Mouse (Mus musculus): ENCODE results near the gene Rab10. TPM values are rescaled to one million over a fixed set of nuclear protein-coding genes. Genes with fewer than 3 reads are reported as not detected.

The Rab10 gene
- polyA plus RNA-seq, 1 experiment from 2014 or later: 163 TPM

DNA sequence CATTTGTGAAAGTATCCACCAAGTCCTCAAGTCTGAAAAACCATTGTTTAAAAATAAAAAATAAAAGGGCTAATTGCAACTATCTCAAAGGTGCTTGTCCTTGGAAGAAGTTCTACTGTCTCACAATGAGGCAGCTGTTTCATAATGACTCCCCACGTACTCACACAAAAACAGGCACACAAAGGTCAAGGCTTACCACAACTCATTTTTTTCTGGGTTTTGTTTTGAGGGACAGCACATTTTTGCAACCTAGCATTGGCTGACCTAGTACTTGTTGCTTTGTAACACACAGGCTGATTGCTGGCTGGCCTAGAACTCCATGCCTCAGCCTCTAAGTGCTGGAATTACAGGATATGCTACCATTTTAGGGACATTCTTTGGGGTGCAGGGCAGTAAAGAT, 26.8 kb downstream of the Rab10 start:
- peaks cover 100% of the 10 kb centered on the region for H3K79me2 ChIP-seq (ENCODE audit: inconsistent target)
- no peak overlapping the region for H3K4me3 ChIP-seq (ENCODE audit: inconsistent target)
- peak overlapping the region; percentile 27; the same call in 1 of the 2 replicates for H3K27ac ChIP-seq
- 0% methylated on average over 1 of the region's 1 CpGs for WGBS (ENCODE audit: missing documents)
- no peaks in the 10 kb centered on the region for H3K36me3 ChIP-seq (ENCODE audit: inconsistent target)

DNA sequence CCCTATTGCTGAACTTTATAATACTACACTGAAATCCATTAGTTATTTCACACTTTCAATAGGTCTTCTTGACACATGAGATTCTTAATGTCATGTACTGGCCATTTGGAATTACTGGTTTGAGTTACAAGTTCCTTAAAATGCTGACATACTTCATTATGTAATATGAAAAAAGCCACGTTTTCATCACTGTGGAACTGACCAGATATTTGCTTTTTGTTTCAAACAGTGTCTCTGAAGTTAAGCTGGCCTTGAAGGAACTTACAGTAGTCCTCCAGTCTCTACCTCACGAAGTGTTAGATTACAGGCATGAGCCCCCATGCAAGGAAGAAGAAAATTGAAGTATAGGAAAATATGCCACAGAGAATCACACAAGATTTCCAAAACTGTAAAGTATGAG, 27.2 kb downstream of the Rab10 start:
- H3K27ac ChIP-seq: peak overlapping the region; percentile 27; the same call in 1 of the 2 replicates
- H3K4me3 ChIP-seq (ENCODE audit: inconsistent target): no peak overlapping the region
- no peaks in the 10 kb centered on the region for H3K36me3 ChIP-seq (ENCODE audit: inconsistent target)
- H3K79me2 ChIP-seq (ENCODE audit: inconsistent target): peaks cover 100% of the 10 kb centered on the region
- WGBS (ENCODE audit: missing documents): 30% methylated on average over 2 of the region's 2 CpGs

DNA sequence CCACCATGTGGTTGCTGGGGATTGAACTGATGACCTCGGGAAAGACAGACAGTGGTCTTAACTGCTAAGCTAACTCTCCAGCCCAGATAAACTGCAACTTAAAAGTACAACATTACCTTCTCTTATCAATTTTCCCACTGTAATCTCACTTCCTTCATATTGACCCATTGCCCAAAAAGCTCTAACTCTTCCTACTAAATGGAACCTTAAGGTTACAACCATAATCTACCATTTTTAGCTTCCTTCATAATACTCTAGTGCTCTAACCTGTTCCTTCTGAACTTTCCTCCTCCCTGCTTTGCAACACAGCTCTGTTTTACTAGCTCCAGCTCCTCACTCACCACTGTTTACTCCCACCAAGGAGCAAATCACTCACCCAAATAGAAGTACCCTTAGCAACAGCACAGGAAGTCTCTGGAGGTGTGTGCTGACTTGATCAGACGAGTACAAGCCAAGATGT, 30.9 kb downstream of the Rab10 start:
- Histone ChIP-seq H3K27ac (no peak overlapping the region), H3K4me3 (ENCODE audit: inconsistent target) (no peak overlapping the region), H3K79me2 (ENCODE audit: inconsistent target) (peaks cover 100% of the 10 kb centered on the region), H3K36me3 (ENCODE audit: inconsistent target) (no peaks in the 10 kb centered on the region)
- WGBS (ENCODE audit: missing documents): 91% methylated on average over 2 of the region's 2 CpGs

DNA sequence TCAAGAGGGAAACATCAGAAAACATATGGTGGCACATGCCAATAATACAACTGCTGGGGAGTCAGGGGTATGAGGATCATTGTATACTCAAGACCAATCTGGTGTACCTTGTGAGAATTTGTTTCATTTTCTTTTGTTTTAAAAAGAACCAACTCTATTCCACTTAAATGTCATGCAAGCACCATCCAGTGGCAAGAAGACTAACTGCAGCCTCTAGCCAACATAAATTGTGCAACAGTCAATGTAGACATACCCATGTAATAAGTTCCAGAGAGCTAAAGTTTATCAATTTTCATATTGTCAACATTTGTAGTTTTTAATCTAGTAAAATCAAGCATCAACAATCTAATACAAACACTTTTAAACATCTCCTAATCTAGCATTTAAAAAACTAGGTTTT, 39.0 kb downstream of the Rab10 start:
- Histone ChIP-seq H3K79me2 (ENCODE audit: inconsistent target) (peaks cover 100% of the 10 kb centered on the region), H3K4me3 (ENCODE audit: inconsistent target) (no peak overlapping the region), H3K27ac (no peak overlapping the region), H3K36me3 (ENCODE audit: inconsistent target) (no peaks in the 10 kb centered on the region)

DNA sequence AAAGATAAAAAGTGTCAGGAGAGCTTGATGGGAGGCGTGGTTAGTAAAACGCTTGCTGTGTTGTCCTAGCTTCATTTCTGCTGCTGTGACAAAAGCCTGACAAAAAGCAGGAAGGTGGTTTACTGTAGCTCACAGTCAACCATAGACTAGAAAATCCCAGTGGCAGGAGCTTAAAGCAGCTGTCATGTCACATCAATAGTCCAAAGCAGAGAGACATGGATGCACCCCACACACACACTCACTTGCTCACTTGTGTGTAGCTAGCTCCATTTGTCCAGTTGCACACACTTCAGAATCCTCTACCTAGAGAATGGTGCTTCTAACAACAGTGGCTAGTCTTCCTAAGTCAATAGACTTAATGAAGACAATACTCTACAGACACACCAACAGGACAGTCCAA, 42.4 kb downstream of the Rab10 start:
- Histone ChIP-seq H3K36me3 (ENCODE audit: inconsistent target) (0 out of 2 replicates have a peak, but pooled peaks cover 5% of the 10 kb centered on the region), H3K4me3 (ENCODE audit: inconsistent target) (no peak overlapping the region), H3K79me2 (ENCODE audit: inconsistent target) (peaks cover 100% of the 10 kb centered on the region), H3K27ac (no peak overlapping the region)
- 98% methylated on average over 2 of the region's 2 CpGs for WGBS (ENCODE audit: missing documents)

DNA sequence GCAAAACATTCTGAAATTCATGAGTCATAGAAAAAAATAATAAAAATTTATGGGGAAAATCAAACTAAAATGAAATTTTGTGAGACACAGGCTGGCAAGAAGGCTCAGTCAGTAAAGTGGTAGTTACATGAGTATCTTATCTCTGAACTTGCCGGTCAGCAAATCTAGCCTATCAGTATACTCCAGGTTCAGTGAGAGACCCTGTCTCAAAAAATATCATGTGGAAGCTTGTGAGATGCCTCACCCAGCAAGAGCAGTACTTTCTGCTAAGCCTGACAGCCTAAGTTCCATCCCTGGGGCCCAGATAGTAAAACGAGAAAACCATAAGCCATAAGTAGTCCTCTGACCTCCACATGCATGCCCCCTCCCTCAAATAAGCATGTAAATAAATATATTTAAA, 44.6 kb downstream of the Rab10 start:
- WGBS (ENCODE audit: missing documents): 90% methylated on average over 2 of the region's 2 CpGs
- Histone ChIP-seq H3K4me3 (ENCODE audit: inconsistent target) (no peak overlapping the region), H3K79me2 (ENCODE audit: inconsistent target) (peaks cover 100% of the 10 kb centered on the region), H3K27ac (no peak overlapping the region), H3K36me3 (ENCODE audit: inconsistent target) (0 out of 2 replicates have a peak, but pooled peaks cover 5% of the 10 kb centered on the region)

DNA sequence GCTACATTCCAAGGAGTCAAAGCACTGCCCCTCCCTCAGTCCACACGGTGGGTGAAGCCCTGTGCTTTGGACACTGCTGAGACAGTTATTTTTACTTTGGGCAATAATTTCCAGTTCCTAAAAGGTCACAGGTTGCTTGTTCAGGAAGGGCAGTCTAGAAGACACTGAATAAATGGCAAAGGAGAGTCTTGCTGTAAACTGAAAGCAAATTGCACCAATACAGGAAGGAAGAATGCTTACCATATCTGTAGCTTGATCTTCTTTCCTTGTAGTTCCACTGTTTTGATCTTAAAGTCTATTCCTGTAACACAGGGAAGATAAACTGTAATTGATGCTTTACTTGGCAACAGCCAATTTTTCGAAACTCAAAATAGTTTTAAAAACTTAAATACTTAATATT, 45.3 kb downstream of the Rab10 start:
- no peak overlapping the region for H3K27ac ChIP-seq
- H3K79me2 ChIP-seq (ENCODE audit: inconsistent target): peaks cover 100% of the 10 kb centered on the region
- no peak overlapping the region for H3K4me3 ChIP-seq (ENCODE audit: inconsistent target)
- 35% methylated on average over 2 of the region's 2 CpGs for WGBS (ENCODE audit: missing documents)
- 0 out of 2 replicates have a peak, but pooled peaks cover 5% of the 10 kb centered on the region for H3K36me3 ChIP-seq (ENCODE audit: inconsistent target)

DNA sequence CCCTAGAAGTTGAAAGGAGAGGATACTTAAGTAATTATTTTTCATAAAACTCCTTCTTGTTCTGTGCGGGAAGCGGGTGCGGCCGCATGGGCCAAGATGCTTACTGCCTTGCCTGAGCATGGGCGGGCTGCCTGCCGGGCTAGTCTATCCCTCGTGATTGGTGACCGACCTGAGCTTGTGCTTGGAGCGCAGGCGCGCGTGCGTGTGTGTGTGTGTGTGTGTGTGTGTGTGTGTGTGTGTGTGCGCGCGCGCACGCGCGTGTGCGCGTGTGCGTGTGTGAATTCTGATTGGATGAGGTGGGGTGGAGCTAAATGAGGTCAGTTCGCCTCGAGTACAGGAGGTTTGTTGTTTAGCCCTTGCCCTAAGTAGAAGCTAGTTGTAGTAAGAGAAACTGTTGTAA, 48.2 kb downstream of the Rab10 start:
- no peak overlapping the region for H3K27ac ChIP-seq
- H3K4me3 ChIP-seq (ENCODE audit: inconsistent target): no peak overlapping the region
- peaks cover 100% of the 10 kb centered on the region for H3K79me2 ChIP-seq (ENCODE audit: inconsistent target)
- 98% methylated on average over 18 of the region's 25 CpGs for WGBS (ENCODE audit: missing documents)
- 0 out of 2 replicates have a peak, but pooled peaks cover 5% of the 10 kb centered on the region for H3K36me3 ChIP-seq (ENCODE audit: inconsistent target)

DNA sequence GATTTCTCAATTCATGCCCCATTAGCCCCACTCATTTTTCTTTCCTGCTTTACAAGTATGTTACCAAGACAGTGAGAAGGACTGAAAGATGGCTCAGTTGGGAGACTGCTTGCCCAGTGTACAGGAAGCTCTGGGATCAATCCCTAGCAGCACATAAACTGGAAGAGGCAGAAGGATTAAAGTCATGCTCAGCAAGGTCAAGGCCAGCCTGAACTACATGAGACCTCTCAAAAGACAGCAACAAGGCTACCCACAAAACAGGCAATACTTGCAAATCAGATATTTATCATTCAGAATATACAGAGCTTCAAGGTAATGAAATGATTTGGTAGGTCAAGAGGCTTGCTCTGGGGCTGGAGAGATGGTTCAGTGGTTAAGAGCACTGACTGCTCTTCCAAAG, 53.8 kb downstream of the Rab10 start:
- Histone ChIP-seq H3K27ac (no peak overlapping the region), H3K36me3 (ENCODE audit: inconsistent target) (peaks cover 19% of the 10 kb centered on the region), H3K4me3 (ENCODE audit: inconsistent target) (no peak overlapping the region), H3K79me2 (ENCODE audit: inconsistent target) (peaks cover 82% of the 10 kb centered on the region)

DNA sequence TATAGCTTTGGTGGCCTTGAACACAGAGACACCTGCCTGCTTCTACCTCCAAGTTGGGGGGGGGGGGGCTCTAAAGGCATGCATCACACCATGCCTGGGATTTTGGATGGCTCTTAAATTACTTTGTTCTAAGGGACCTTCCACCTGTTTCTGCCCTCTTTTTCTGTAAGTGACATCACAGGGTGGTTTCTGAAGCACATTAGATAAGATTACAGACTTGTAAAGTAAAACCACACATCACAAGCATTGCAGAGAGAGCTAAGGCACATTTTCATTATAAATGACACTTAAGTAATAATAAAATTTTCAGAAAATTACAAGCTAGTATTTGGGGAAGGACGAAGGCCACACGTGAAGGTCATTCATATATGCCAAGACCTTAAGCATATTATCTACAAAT, 54.3 kb downstream of the Rab10 start:
- Histone ChIP-seq H3K36me3 (ENCODE audit: inconsistent target) (peaks cover 24% of the 10 kb centered on the region), H3K27ac (no peak overlapping the region), H3K4me3 (ENCODE audit: inconsistent target) (no peak overlapping the region), H3K79me2 (ENCODE audit: inconsistent target) (peaks cover 77% of the 10 kb centered on the region)
- WGBS (ENCODE audit: missing documents): 100% methylated on average over 2 of the region's 2 CpGs

DNA sequence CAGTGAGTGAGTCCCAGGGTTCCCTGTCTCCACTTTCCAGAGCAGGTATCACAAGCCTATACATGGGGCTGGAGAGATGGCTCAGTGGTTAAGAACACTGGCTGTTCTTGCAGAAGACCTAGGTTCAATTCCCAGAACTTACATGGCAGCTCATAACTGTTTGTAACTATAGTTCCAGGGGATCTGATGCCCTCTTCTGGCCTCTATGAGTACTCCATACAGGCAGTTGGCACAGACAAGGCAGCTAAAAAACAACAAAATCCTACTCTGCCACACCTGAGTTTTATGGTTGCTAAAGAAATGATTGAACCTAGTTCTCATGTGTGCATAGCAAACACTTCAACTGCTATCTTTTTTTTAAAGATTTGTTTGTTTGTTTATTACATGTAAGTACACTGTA, 56.2 kb downstream of the Rab10 start:
- Histone ChIP-seq H3K27ac (no peak overlapping the region), H3K79me2 (ENCODE audit: inconsistent target) (peaks cover 58% of the 10 kb centered on the region), H3K36me3 (ENCODE audit: inconsistent target) (peaks cover 43% of the 10 kb centered on the region), H3K4me3 (ENCODE audit: inconsistent target) (no peak overlapping the region)

DNA sequence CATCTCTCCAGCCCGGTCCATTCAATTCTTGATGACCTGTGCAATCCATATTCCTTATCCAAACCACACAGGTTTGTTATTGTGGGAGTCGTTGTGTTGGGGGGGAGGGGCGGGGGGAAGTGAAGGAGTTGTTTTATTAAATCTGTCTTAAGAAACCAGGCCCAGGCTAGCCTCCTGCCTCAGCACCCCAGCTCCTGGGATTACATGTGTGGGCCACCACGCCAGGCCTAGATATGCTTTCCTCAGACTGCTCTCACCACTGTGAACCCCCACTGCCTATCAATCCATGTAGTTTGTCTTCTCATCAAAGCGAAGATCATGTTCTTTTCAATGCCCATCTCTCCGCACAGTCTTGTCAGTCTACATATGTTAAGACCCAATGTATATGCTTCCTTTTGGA, 63.7 kb downstream of the Rab10 start:
- Histone ChIP-seq H3K36me3 (ENCODE audit: inconsistent target) (peaks cover 29% of the 10 kb centered on the region), H3K27ac (no peak overlapping the region), H3K4me3 (ENCODE audit: inconsistent target) (no peak overlapping the region), H3K79me2 (ENCODE audit: inconsistent target) (no peaks in the 10 kb centered on the region; the same call in 1 of the 2 replicates)
- WGBS (ENCODE audit: missing documents): 98% methylated on average over 6 of the region's 6 CpGs

DNA sequence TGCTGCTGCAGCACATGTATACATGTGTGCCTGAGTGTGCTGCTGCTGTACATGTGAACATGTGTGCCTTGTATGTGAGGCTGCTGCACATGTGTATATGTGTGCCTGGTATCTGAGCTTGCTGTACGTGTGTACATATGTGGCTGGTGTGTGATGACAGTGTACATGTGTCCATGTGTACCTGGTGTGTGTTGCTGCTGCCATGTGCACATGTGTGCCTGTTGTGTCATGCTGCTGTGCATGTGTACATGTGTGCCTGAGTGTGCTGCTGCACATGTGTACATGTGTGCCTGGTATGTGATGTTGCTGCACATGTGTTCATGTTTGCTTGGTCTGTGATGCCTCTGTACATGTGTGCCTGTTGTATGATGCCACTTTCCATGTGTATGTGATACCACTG, 70.2 kb downstream of the Rab10 start:
- Histone ChIP-seq H3K27ac (no peak overlapping the region), H3K79me2 (ENCODE audit: inconsistent target) (peaks cover 31% of the 10 kb centered on the region), H3K4me3 (ENCODE audit: inconsistent target) (no peak overlapping the region), H3K36me3 (ENCODE audit: inconsistent target) (peaks cover 30% of the 10 kb centered on the region)
- 100% methylated on average over 1 of the region's 1 CpGs for WGBS (ENCODE audit: missing documents)

DNA sequence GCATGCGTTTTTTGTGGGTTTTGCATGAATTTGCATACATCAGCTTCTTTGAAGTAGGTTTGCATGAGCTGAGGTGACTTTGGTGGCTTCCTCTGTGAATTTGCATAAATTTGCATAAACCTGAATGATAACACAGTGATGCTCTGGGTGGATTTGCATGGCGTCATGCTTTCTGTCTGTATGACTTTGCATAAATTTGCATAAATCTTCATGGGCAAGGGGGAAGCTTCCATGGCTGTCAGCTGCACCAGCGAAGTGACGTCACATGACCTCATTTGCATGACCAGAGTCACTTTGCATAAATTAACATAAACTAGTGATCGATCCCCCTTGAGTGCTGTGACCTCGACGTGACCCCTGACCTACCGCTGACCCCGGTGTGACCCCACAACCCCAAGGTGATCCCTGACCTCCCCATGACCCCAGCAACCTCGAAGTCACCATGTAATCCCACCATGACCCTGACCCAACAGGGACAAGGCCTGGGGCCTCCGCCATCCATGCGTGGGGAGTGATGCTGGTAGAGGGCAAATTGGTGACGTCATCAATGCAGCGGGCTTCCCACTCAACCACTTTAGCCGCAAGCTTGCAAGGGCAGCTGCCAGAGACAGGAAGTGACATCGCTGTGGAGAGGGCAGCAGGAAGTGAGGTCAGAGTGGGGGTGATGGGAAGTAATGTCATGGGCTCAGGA, 71.3 kb downstream of the Rab10 start:
- peaks cover 31% of the 10 kb centered on the region for H3K79me2 ChIP-seq (ENCODE audit: inconsistent target)
- no peak overlapping the region for H3K4me3 ChIP-seq (ENCODE audit: inconsistent target)
- 96% methylated on average over 16 of the region's 16 CpGs for WGBS (ENCODE audit: missing documents)
- no peak overlapping the region for H3K27ac ChIP-seq
- H3K36me3 ChIP-seq (ENCODE audit: inconsistent target): peaks cover 30% of the 10 kb centered on the region

DNA sequence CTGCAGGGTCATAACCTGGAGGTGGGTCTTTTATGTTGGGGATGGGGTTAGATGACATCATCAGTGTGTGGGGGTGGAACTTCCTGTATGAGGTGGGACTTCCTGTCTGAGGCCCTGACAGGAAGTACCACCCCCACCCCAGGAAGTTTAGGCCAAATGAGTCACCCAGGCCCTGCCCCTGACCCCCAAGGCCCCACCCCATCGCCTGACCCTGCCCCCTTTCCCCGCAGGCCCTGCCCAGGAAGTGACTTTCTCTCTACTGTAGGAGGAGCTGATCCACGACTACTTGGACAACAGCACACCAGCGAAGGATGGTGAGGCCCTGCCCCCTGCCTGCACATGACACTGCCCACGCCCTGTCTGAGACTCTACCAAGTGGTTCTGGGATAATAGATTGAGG, 72.0 kb downstream of the Rab10 start:
- H3K36me3 ChIP-seq (ENCODE audit: inconsistent target): peaks cover 30% of the 10 kb centered on the region
- H3K79me2 ChIP-seq (ENCODE audit: inconsistent target): peaks cover 31% of the 10 kb centered on the region
- 94% methylated on average over 5 of the region's 5 CpGs for WGBS (ENCODE audit: missing documents)
- no peak overlapping the region for H3K4me3 ChIP-seq (ENCODE audit: inconsistent target)
- H3K27ac ChIP-seq: no peak overlapping the region
